Mouse (Mus musculus) heart, embryonic 14.5 days (tissue): Measurements from ENCODE around the gene Cpox. TPM values are rescaled to one million over a fixed set of nuclear protein-coding genes. Genes with fewer than 3 reads are reported as not detected.
"Not testable (repeated sequence)": the region's sequence is repeated elsewhere in the genome, so short reads cannot be mapped to it uniquely, and the experiment has no call there.

Experiments
- ATAC-seq: fragments of 200-750 bp; cut with Nextera tagmentation; 2 replicates; pipeline ENCODE4 v1.8.0; 2017; ENCODE audit warnings: low read depth, moderate TSS enrichment; ENCODE audit not compliant: insufficient number of reproducible peaks, insufficient read depth, low FRiP score
- H3K27ac ChIP-seq, 2 experiments: fragments of 200-500 bp in 1 of 2; fragments of 300-500 bp in 1 of 2; sonication (generic) in 1 of 2; replicated peaks in 1 of 2; 2 replicates each; pipeline ENCODE4 v1.5.1; 2012 to 2014; ENCODE audit warnings: low read depth in 2 of 2, low read length in 2 of 2, control low read depth in 1 of 2, mild to moderate bottlenecking in 1 of 2, mixed read lengths in 1 of 2; ENCODE audit not compliant: control insufficient read depth in 1 of 2, insufficient read depth in 1 of 2
- H3K27me3 ChIP-seq: fragments of 300-500 bp; sonication (generic); 2 replicates; pipeline ENCODE4 v1.6.1; 2014; ENCODE audit warnings: mild to moderate bottlenecking, low read length, control low read depth; ENCODE audit not compliant: control insufficient read depth, insufficient read depth
- H3K36me3 ChIP-seq: fragments of 300-500 bp; sonication (generic); 2 replicates; pipeline ENCODE4 v1.6.1; 2014; ENCODE audit warnings: mild to moderate bottlenecking, control low read depth, low read length, mixed read lengths; ENCODE audit not compliant: control insufficient read depth, insufficient read depth
- H3K4me1 ChIP-seq, 2 experiments: fragments of 200-500 bp in 1 of 2; fragments of 300-500 bp in 1 of 2; sonication (generic) in 1 of 2; 2 replicates each; pipeline ENCODE4 v1.6.1; 2012 to 2014; ENCODE audit warnings: low read length in 2 of 2, control low read depth in 1 of 2, mixed read lengths in 1 of 2; ENCODE audit not compliant: control insufficient read depth in 2 of 2, insufficient read depth in 2 of 2
- H3K4me2 ChIP-seq: fragments of 300-500 bp; sonication (generic); 2 replicates; pipeline ENCODE4 v1.6.1; 2014; ENCODE audit warnings: mild to moderate bottlenecking, low read length
- H3K4me3 ChIP-seq, 2 experiments: fragments of 200-500 bp in 1 of 2; fragments of 300-500 bp in 1 of 2; sonication (generic) in 1 of 2; 2 replicates each; pipeline ENCODE4 v1.5.1; 2012 to 2014; ENCODE audit warnings: low read length in 2 of 2, mild to moderate bottlenecking in 2 of 2, control low read depth in 1 of 2, low read depth in 1 of 2, moderate library complexity in 1 of 2; ENCODE audit not compliant: control insufficient read depth in 1 of 2, insufficient read depth in 1 of 2
- H3K9ac ChIP-seq: fragments of 300-500 bp; sonication (generic); 2 replicates; pipeline ENCODE4 v1.6.1; 2014; ENCODE audit warnings: mild to moderate bottlenecking, low read length
- H3K9me3 ChIP-seq: fragments of 300-500 bp; sonication (generic); 2 replicates; pipeline ENCODE4 v1.6.1; 2016; ENCODE audit warnings: low read length, control low read depth; ENCODE audit not compliant: control insufficient read depth
- WGBS: fragments of 180-500 bp; shearing (Covaris S2); extraction: QIAGEN DNeasy Blood & Tissue Kit; methylation state at CpG from one replicate; pipeline ENCODE4 v1.1.7; 2014; 5-methylcytosine and 5-hydroxymethylcytosine counted together
- polyA plus RNA-seq: library from polyadenylated mRNA; unstranded; fragments of >200 nt; fragmentation: Nextera tagmentation; extraction: Ambion mirVana; gene quantifications from 2 replicates; pipeline ENCODE4 v1.2.1, GENCODE M21; 2014

Gene Cpox
- polyA plus RNA-seq, 1 experiment from 2014 or later = 41.3 TPM

DNA sequence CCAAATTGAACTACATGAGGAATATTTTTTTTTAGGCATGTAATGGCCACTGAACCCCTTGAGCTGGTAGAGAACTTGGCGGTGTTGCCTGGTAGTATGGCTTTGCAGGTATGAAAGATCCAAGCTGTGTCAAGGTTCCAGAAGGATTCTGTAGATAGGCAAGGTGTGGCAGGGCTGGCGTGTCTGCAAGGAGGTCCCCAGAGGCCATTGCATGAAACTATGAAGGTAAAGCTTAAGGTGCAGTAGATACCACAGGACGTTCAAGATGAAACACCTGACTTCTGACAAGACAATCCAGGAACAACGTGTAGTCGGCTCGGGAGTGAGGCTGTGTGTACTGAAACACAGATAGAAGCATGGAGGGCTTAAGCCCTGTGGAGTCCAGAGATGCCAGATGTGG, 11.4 kb upstream of the Cpox start:
- Histone ChIP-seq H3K4me2 (no peak overlapping the region), H3K27me3 (no peaks in the 10 kb centered on the region), H3K9ac (no peak overlapping the region), H3K4me1 (no peaks in the 10 kb centered on the region), H3K36me3 (no peaks in the 10 kb centered on the region), H3K4me3 (no peak overlapping the region), H3K9me3 (no peaks in the 10 kb centered on the region), H3K27ac (no peak overlapping the region)
- no peak for ATAC-seq
- 76% methylated on average over 6 of the region's 6 CpGs for WGBS

DNA sequence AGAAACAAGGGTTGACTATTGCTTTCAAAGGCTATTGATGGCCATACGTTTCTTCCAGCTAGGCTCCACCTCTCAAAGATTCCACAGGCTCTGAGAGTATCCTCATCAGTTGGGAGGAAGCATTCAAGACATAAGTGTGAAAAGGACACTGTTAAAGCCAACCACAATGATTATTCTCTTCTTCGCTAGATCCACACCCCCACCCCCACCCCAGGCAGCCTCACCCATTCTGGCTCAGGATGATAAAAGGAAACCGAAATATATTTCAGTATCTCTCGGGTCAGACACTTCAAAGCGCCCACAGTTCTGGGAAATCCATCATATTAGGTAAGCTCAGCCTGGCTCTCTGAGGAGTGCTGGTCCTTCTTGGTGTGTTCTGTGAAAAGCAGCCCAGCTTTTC, 8.3 kb upstream of the Cpox start:
- WGBS = 62% methylated on average over 5 of the region's 5 CpGs
- Histone ChIP-seq H3K36me3 (no peaks in the 10 kb centered on the region), H3K4me1 (no peaks in the 10 kb centered on the region), H3K9me3 (no peaks in the 10 kb centered on the region), H3K4me2 (no peak overlapping the region), H3K27ac (no peak overlapping the region), H3K9ac (no peak overlapping the region), H3K27me3 (no peaks in the 10 kb centered on the region), H3K4me3 (no peak overlapping the region)
- no peak for ATAC-seq

DNA sequence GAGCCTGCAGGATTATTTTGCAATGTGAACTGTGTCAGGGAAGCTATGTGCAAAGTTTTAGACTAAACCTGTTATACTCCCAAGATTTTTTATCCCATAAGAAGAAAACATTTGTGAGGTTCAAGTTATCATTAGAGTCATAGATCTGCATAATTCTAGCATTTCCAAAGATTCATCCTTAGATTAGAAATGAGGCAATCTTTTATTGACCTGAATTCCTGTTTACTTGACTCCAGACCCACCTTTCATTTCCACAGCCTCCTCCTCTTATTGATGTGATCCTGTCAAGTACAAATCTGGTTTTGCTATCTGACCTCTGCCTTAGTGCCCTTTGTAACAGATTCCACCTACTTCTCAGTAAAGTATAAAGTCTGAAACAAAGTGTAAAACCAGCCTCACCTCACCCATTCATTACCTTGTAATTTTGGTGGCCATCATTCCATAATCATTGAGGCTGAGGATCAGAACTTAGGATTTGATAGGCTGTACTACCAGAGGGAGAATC, 7.8 kb upstream of the Cpox start:
- H3K9ac ChIP-seq = no peak overlapping the region
- H3K4me2 ChIP-seq = no peak overlapping the region
- no peak overlapping the region for H3K27ac ChIP-seq
- H3K4me3 ChIP-seq = no peak overlapping the region
- ATAC-seq = no peak
- H3K9me3 ChIP-seq = no peaks in the 10 kb centered on the region
- no peaks in the 10 kb centered on the region for H3K36me3 ChIP-seq
- no peaks in the 10 kb centered on the region for H3K27me3 ChIP-seq
- no peaks in the 10 kb centered on the region for H3K4me1 ChIP-seq

DNA sequence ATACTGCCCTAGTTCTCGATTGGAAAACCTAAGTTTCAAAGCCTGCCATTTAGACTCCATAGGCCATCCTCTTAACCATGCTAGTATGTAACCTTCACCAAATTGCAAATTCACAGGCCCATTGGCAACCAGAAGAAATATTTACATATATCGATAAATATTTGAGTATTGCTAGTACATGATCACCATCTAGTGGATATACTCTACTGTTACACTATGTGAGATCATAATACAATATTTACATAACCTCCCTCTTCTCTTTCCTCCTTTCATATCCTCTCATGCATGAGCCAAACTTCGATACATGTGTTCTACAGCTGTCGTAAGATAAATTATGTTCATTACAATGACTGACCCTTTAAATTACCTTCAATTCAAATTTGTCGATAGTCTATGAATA, 7.1 kb upstream of the Cpox start:
- Histone ChIP-seq H3K4me2 (no peak overlapping the region), H3K36me3 (no peaks in the 10 kb centered on the region), H3K9ac (no peak overlapping the region), H3K9me3 (no peaks in the 10 kb centered on the region), H3K4me1 (no peaks in the 10 kb centered on the region), H3K27ac (no peak overlapping the region), H3K4me3 (no peak overlapping the region), H3K27me3 (no peaks in the 10 kb centered on the region)
- ATAC-seq = no peak
- WGBS = 72% methylated on average over 5 of the region's 5 CpGs

DNA sequence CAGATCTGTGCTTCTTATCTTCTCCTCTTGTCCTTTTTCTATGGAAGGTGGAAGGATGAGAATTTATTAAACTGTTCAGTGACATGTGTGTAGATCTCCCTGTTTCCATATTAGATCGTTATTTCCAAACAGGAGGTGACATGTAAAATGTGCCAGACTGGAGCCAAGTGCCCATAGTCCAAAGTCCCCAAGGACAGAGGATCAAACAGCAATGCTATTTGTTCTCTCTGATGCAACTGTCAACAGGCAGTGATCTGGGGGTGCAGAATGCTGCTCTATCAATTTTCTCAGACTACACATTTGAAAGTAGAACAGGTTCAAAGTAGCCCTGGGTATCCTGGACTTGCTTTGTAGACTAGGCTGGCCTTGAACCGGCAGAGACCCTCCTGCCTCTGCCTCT, 6.3 kb upstream of the Cpox start:
- H3K27ac ChIP-seq = no peak overlapping the region
- 79% methylated on average over 2 of the region's 2 CpGs for WGBS
- H3K36me3 ChIP-seq = no peaks in the 10 kb centered on the region
- no peaks in the 10 kb centered on the region for H3K9me3 ChIP-seq
- peaks cover 0 to 4% of the 10 kb centered on the region in 2 experiments; a peak in 1 of 4 replicates for H3K4me1 ChIP-seq
- no peak overlapping the region for H3K4me3 ChIP-seq
- no peak overlapping the region for H3K4me2 ChIP-seq
- no peaks in the 10 kb centered on the region for H3K27me3 ChIP-seq
- H3K9ac ChIP-seq = no peak overlapping the region
- ATAC-seq = no peak

DNA sequence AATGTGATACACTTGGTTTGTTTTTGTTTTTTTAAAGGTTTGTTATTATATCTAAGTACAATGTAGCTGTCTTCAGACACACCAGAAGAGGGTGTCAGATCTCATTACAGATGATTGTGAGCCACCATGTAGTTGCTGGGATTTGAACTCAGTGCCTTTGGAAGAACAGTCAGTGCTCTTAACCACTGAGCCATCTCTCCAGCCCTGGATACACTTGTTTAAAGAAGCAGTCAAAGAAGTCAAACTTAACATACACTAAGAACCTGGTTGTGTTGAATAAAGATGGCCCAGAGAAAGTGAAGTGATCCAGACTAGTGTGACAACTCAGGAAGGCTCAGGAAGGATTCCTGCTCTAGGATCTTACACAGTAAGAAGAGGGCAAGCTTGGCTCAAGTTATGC, 5.0 kb upstream of the Cpox start:
- H3K9me3 ChIP-seq, H3K9ac ChIP-seq, H3K27ac ChIP-seq, H3K4me2 ChIP-seq, H3K27me3 ChIP-seq, H3K4me3 ChIP-seq, ATAC-seq, H3K36me3 ChIP-seq: not testable (repeated sequence)
- H3K4me1 ChIP-seq = peaks cover 2 to 15% of the 10 kb centered on the region in 2 experiments

DNA sequence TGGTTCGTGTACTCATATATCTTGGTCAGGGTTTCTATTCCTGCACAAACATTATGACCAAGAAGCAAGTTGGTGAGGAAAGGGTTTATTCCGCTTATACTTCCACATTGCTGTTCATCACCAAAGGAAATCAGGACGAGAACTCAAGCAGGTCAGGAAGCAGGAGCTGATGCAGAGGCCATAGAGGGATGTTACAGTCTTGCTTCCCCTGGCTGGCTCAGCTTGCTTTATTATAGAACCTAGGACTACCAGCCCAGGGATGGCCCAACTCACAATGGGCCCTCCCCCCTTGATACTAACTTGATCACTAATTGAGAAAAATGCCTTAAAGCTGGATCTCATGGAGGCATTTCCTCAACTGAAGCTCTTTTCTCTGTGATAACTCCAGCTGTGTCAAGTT, 3.4 kb upstream of the Cpox start:
- peaks cover 2 to 23% of the 10 kb centered on the region in 2 experiments for H3K4me1 ChIP-seq
- H3K27me3 ChIP-seq, H3K27ac ChIP-seq, ATAC-seq, H3K9ac ChIP-seq, H3K4me2 ChIP-seq, H3K4me3 ChIP-seq, H3K36me3 ChIP-seq, H3K9me3 ChIP-seq: not testable (repeated sequence)
- WGBS = 82% methylated on average over 3 of the region's 3 CpGs

DNA sequence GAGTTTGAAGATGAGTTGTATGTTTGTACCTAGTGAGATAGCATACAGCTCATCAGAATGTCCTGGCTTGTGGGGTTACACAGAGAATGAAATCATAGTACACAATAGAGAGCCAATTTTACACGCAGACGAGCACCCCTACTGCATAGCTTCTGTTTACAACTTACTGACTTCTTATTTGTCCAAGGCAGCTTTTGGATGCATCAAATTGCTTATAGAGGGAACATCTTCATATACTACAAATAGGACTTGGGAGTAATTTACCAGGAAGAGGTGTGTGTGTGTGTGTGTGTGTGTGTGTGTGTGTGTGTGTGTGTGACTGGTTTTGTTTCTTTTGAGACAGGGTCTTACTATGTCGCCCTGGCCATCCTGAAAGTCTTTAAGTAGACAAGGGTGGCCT, 1.5 kb upstream of the Cpox start:
- WGBS = 73% methylated on average over 3 of the region's 3 CpGs

More for the DNA sequence above, 1.5 kb upstream of the Cpox start:
- H3K4me2 ChIP-seq = no peak overlapping the region
- peaks cover 2 to 23% of the 10 kb centered on the region in 2 experiments for H3K4me1 ChIP-seq
- H3K4me3 ChIP-seq = no peak overlapping the region
- H3K9ac ChIP-seq = no peak overlapping the region
- H3K9me3 ChIP-seq = no peaks in the 10 kb centered on the region
- H3K27ac ChIP-seq = peak overlapping the region in 1 of 2 experiments; percentile 91; a peak in 2 of 4 replicates
- no peak for ATAC-seq
- peaks cover 6% of the 10 kb centered on the region for H3K36me3 ChIP-seq
- H3K27me3 ChIP-seq = no peaks in the 10 kb centered on the region
